Mouse (Mus musculus) mature B cell (primary cell): ENCODE measurements around the gene Mag.
"Not testable (repeated sequence)": the region's sequence is repeated elsewhere in the genome, so short reads cannot be mapped to it uniquely, and the experiment has no call there.

Experiments
- in situ Hi-C: fragments of 300-500 bp; cut with MboI; formaldehyde crosslinking; loops from 2 replicates; pipeline ENCODE4 v1.14.3; 2019

Gene Mag

DNA sequence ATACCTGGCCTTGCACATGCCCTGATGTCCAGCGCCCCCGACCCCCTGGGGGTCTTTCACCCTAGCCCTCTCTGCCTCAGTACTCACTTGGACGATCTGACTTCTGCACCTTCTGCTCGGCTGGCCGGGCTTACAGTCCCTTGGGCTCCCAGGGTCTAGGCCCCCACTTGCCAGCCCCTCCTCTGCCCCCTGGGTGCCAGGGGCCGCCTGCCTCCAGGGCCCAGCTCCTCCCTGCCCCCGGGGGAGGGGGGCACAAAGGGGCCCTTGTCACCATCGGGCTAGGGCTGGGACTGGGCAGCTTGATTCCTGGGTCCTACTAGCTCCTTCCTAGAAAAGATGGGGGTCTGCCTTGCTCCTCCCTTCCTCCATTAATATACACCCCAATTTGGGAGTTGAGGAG, at the start of gene Mag:
Gene Mag, minus strand, starts transcription at position 142 of the 400 bp plus-strand sequence.
- in situ Hi-C loops: no loop called here

DNA sequence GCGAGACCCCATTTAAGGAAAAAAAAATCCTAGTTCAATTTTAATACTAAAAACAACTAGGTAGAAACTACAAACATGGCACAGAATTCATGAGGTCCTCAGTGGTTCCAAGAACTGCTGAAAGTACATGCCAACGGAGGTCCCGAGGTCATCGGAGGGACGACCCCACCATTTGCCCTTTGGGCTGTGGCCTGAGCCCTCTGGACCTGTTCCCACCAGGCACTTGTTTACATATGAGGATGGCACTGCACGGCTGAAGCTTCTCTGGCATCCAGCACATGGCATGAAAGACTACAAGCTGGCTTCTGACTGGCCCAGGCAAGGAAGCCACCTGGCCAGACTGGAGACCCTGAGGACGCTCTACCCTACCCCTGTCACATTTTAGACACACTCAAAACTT, 49.7 kb upstream of the Mag start:
- in situ Hi-C loops: no loop called here

DNA sequence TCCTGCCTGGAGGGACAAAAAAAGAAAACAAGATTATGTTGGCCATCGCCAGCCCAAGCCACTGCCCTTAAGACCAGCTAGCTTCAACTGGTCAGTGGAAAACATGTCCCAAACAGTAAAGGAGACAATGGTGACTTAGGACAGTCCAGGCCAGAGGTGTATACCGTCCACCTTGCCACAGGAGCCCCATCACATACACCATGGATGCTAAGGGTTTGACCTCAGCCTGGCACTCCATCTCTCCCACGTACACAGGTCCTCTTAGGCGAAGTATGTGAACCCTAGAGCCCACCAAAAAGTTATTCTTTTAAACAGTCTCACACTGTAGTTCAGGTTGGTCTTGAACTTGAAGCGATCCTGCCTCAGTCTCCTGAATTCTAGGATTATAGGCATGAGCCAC, 48.2 kb upstream of the Mag start:
- in situ Hi-C loops: no loop called here

DNA sequence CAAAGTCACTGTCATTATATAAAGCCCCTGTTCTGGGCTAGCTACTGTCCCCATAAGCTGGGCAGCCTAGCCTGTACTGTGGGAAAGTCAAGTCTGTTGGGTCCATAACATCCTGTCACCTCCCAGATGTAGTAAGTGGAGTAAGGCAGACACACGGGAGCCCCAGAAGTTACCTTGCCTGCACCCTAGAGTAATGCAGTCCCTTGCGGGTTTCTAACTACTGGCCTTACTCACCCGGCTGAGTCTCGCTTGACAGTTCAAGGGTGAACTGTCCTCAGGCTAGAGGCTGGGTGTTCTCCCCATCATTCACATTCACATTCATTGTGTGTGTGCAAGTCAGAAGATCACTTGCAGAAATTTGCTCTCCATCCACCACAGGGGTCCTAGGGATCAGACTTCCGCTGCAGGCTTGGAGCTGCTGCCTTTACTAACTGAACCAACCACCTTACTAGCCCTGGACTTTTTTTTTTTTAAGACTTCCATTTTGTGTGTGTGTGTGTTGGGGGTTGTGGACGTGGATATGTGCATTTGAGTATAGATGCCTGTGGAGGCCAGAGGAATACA, 45.2 kb upstream of the Mag start:
- in situ Hi-C loops: no loop called here

DNA sequence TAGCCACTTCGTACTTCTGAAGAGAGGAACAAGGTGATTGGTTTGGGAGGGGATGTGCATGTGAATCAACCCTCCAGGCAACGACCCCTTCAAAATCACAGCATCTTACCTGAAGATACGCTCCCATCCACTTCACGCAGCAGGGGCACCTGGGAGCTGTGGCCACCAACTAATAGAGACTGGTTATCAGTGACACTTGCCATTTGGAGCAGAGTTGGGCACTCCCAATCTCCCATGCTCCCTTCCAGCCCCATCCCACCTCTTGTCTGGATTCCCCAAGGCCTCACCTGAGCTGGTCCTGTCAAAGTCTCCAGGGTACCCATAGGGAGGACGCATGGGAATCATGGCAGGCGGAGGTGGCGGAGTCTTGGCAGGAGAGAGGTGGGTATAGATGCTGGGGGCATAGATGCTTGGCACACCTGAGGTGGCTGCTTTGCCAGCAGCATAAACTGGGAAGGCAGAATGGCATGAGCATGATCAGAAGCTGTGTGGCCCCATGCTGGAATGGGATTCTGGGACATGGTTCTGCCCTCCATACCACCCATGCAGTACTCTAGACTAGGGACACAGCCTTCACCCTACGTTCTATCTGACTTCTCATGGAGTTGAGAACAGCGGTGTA, 44.3 kb upstream of the Mag start:
- in situ Hi-C loops: no loop called here

DNA sequence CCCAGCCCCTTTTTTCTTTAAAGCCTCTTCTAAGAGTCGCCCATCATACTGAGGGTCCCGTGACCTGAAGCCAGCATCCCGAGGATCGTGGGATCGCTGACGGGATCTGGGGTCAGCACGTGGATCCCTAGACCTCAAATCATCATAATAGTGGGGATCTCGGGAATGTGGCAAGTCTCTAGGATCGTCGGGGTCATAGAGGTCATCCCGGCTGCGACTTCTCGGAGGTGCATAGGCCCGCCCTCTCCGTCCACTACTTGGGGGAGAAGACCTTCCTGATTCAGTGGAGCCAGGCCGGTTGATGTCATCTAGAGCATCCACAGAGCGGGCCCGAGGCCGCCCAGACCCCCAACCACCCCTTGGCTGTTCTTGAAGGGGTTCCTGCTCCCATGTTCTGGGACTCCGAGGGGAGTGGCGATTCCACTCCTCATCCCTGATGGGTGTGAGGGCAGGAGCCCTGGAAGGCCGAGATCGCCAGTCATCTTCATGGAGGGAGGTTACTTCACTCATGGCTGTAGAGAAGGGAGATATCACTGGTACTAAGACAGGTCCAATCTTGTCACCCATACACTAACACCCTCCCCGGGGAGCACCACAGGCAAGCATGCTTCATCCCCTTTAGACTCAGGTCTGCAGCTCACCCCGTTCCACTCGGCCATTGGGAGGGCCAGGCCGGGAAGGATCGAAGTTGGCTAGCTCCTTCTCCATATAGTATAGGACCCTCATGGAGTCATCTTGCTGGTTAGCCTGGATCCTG, 43.6 kb upstream of the Mag start:
- in situ Hi-C loops: no loop called here

DNA sequence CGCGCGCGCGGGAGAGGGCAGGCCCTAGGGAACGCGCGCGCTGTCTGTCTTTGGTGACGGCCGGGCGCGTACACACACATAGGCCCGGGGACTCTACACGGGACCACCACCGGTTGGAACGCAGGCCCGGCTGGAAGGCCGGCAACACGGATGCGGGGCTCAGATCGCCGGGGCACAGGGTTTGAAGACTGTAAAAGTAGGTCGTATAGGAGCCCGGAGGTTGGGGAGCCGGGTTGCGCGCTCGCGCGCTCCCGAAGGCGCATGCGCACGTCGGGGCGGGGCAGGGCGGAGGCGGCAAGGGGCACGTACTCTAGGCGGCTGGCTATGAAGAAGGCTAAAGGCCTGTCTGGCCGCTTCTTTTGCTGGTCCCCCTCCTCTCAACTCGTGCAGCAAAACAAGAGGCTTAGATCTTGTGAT, 42.7 kb upstream of the Mag start:
- in situ Hi-C loops: no loop called here

DNA sequence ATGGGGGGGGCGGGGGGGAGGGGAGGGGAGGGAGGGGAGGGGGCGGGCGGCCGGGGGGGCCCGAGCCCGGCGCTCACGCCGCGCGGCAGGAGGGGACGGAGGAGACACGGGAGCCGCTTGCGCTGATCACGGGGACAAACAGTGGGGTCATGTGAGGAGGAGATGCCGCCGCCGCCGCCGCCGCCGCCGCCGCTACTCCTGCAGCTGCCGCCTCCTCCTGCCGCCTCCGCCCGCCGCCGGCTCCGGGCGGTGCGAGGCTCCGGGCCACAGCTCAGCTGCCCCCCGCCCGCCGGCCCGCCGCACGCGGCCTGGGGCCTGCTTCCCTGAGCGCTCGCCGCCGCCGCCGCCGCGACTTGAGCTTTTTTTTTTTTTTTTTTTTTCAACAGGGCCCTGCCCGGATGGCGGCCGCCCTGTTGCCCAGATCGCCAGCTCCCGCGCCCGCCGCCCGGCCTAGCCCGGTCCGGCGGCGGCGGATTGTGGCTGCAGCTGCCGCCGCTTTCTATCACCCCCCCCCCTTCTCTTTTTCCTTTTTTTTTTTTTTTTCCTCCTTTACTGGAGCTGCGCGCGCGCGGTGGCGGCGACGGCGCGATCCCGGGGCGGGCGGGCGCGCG, 42.2 kb upstream of the Mag start, which contains the start of gene Usf2:
Gene Usf2, minus strand, starts transcription at position 48 of the 611 bp plus-strand sequence.
- in situ Hi-C loops: no loop called here

DNA sequence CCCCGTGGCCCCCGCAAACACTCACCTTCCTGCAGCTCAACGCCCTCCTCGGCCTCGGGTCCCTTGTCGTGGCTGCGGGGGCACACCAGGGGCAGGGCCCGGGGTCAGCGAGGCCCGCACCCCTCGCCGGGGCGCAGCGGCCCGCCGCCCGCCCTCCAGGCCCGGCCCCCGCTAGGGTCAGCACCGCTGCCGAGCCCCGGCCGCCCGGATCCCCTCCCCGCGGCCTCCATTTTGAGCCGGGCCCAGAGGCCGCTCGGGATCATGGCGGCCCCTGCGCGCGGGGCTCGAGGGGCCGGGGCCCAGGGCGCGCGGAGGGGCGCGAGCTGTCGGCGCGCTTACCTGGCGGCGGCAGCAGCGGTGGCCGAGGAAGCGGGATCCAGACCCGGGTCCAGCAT, 41.7 kb upstream of the Mag start:
- in situ Hi-C loops: no loop called here

DNA sequence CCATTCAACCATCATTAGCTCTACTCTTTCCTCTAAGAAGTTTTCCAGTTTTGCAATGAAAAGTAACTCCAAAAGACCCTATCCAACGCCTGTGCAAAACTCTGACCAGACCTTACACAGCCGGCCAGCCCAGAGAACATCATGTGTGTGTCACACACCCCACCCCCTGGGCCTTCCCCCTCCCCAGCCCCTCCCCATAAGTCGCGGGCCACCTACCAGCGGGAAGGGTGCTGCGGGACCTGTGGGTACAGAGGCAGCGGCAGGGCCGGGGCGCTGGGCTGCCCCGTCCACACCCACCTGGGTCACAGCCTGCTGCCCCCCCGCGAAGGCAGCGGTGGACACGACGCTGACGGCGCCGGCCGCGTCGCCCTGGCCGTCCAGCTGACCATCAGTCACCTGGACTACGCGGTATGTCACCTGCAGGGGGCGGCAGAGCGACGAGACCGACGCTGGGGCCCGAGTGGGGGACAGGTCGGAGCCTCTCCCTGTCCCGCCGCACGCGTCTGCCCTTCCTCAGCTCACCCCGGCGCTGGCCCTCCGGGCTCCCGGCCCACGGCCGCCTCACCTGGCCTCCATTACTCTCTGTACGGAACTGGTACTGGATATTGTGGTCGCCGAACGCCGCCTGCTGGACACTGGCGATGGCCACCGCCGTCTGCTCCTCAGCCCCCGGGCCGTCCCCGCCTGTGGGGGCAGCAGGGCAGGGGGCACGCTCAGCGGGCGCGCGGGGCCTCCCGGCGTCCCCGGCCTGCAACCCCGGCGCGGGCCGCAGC, 41.1 kb upstream of the Mag start:
- in situ Hi-C loops: no loop called here

DNA sequence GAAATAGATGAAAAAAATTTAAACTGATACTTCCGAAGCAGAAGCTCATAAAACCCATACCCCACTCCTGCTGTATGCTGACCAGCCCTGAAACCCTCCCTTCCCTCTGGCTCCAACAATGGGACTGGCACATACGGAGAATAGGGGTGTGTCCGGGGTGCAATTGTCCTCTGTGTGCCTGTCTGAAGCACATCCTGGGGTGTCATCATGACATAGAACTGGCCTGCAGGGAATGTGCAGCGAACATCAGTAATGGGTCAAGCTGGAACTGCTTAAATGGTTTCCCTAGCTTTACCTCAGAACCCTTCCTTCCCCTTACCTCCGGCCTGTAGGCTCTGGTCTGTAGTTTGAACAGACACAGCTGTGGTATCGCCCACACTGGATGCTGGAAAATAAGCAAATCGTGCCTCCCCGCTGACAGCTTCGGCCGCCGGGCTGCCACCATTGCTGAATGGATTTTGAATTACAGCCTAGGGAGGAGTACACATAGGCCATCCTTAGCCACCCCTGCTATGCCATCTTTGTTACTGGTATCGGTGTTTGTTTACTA, 40.4 kb upstream of the Mag start:
- in situ Hi-C loops: no loop called here

DNA sequence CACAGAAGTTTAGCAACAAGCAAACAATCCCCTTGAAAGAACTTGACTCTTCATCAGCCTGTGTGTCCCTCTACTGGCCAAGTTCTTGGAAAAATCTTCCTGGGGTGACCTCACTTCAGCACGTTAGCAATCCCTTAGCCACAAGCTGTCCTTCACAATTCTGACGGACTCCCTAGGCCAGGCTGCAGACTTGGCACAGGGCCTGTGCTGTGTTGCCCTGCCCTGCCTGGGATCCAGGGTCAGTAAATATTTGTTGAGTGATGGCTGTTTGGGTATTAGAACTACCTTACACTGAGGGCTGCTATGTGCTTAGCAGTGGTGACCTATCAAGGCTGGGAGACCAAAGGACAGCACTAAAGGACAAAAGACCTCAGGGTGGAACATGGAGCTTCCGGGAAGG, 39.4 kb upstream of the Mag start:
- in situ Hi-C loops: no loop called here

DNA sequence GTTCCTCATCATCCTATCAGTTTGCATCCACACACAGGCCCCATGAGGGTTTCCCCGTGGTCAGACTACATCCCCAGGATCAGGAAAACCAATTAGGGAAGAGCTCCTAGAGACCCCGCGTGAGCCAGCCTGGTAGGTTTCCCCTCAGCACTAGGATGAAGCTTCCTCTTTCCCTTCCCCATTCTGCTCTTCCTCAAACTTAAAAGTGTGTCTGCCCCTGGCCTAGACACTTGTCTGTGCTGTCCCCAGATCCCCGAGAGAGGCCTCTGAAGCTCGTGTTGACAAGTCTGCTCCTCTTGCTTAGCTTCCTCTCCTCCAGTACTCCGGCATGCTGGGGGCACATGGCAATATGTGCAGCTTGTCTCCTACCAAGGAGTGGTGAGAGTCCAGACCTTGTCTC, 38.8 kb upstream of the Mag start:
- in situ Hi-C loops: no loop called here

DNA sequence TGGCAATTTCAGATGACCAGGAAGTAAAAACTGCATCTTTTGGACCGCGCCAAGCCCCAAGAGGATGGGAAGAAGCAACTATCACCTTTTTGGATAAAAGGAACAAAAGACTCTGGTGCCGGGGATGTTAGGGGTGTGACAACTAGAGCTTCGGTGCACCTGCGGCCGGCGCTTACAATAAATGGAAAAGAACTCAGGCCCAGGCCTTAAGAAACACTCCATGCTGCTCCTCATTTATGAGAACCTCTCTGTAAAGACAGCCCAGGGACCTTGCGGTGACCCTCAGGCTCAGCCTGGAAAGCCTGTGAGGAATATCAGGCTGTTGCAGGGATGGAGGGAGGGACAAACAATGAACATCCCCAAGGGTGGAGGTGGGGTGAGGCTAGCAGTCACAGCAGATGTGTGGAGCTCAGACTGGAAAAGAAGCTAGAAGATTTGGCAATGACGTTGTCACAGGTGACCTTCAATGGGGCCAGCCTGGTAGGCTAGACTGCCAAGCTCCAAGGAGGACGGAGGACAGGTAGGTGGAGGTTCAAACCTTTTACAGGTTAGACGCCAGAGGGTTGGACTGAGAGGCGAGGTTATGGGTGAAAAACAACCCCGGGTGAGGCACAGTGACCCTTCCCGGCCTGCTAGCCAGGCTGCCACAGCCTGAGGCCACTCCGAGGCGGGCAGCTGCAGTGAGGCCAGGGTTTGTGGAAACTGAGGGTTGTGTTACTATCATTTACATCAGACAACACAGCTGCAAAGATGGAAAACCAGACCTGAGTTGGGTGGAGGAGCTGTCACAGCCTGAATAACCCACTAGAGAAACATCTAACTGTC, 38.0 kb upstream of the Mag start:
- in situ Hi-C loops: no loop called here

DNA sequence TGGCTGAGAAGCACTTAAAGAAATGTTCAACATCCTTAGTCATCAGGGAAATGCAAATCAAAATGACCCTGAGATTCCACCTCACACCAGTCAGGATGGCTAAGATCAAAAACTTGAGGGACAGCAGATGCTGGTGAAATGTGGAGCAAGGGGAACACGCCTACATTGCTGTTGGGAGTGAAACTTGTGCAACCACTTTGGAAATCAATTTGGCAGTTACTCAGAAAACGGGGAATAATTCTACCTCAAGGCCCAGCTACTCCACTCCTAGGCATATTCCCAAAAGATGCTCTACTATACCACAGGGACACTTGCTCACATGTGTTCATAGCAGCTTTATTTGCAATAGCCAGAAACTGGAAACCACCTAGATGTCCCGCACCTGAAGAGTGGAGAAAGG, 35.2 kb upstream of the Mag start:
- in situ Hi-C loops: not testable (repeated sequence)

DNA sequence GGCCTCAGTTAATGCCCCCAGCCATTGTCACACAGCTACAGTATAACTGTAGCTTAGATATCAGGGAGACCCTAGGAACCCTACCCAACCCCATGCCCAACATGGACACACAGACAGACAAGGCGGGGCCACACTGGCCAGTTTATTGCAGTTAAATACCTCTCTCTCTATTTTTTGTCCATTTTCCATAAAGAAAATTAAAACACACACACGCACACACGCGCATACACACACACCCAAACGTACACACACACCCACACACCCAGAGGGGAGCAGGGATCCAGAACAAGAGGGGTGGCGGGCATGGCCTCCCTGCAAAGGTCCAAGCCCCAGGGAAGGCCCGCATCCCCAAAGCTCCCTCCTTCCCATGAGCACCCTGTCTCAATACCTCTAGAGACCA, 31.2 kb upstream of the Mag start:
- in situ Hi-C loops: no loop called here

DNA sequence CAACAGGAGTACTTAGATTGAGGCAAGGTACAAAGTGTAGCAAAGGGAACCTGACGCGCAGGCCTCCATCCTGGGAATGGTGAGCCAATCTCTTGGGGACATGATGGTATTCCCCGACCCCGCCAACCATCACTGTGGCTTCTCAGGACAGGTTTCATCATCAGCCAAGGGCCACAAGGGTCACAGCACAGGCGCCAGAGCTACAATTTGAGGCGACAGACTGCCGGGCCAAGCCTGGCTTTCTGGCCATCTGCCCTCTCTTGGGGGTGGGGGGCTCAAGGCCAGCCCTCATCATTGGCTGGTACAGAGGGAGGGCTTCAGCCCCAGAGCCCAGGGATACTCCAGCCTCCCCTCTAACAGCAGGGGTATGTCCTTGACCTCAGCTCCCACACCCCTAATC, 30.8 kb upstream of the Mag start:
- in situ Hi-C loops: not testable (repeated sequence)

DNA sequence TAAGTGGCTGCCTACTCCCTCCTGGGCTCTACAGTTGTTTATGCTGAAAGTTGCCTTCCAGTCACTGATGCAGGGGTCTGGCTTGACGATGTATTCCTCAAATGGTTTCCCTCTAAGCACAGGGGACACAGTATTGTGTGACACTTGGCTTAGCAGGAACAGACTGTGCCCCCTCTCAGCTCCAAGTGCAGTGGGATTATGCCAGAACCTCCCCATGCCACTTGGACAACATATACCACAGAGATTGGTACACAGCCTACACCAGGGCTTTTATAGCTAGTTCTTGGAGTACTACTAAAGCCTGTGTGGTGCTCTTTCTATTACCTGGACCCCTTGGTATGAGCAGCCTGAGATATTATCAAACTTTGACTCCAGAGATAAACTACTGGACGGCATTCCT, 30.0 kb upstream of the Mag start:
- in situ Hi-C loops: not testable (repeated sequence)

DNA sequence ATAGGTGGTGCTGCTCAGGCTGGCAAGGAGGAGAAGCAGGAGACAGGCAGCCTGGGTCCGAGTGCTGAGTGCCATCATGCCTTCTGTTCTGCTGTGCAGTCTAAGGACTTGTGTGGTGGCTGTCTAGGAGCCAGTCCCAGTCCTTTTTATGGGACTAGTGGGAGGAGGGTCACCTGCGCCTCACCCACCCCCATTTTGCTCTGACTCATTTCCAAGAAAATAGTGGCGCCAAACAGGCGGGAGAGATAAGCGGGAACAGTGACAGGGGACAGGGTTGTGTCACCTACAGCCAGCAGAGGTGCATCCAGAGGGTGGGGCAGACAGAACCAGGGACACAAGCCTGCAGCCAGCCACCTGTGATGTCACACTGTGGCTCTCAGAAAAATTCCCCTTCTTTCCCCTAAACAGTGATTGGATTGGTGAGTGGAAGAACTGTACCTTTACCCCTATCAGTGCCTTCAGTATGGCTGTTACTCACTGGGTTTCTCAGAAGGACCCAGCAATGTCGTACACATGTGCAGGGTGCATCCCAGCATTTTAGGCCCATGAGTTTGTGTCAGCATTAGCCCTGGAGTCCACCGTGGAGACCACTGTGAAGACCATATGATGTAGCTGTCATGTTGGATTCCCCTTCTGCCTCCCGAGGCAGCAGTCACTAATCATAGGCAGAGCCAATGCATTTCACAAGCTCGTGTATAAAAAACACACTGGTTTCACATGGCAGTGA, 29.4 kb upstream of the Mag start, which contains the start of gene Hamp:
Gene Hamp, minus strand, starts transcription at position 124 of the 727 bp plus-strand sequence.
- in situ Hi-C loops: no loop called here

DNA sequence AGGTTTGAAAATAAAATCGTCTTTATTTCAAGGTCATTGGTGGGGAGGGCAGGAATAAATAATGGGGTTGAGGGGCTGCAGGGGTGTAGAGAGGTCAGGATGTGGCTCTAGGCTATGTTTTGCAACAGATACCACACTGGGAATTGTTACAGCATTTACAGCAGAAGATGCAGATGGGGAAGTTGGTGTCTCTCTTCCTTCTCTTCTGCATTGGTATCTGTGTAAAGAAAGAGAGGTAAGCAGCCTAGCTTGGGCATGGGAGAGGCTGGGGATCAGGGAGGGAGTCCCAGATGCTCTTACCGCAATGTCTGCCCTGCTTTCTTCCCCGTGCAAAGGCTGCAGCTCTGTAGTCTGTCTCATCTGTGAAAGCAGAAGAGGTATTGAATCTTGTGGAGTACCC, 27.7 kb upstream of the Mag start:
- in situ Hi-C loops: not testable (repeated sequence)
